Mouse (Mus musculus) neural tube, embryonic 15.5 days (tissue): ENCODE results near the gene Acot7. TPM values are rescaled to one million over a fixed set of nuclear protein-coding genes. Genes with fewer than 3 reads are reported as not detected.

Experiments
- ATAC-seq: fragments of 200-750 bp; cut with Nextera tagmentation; 2 replicates; pipeline ENCODE4 v1.8.0; 2017; ENCODE audit warnings: mild to moderate bottlenecking, moderate TSS enrichment, moderate library complexity; ENCODE audit not compliant: low FRiP score
- H3K27ac ChIP-seq: fragments of 300-500 bp; sonication (generic); replicated peaks from 2 replicates; pipeline ENCODE4 v1.5.1; 2015; ENCODE audit warnings: mild to moderate bottlenecking, inconsistent platforms
- H3K27me3 ChIP-seq: fragments of 300-500 bp; sonication (generic); replicated peaks from 2 replicates; pipeline ENCODE4 v1.6.1; 2015; ENCODE audit warnings: inconsistent platforms
- H3K36me3 ChIP-seq: fragments of 300-500 bp; sonication (generic); 2 replicates; pipeline ENCODE4 v1.6.1; 2015; ENCODE audit warnings: inconsistent platforms
- H3K4me1 ChIP-seq: fragments of 300-500 bp; sonication (generic); 2 replicates; pipeline ENCODE4 v1.6.1; 2015; ENCODE audit warnings: inconsistent platforms
- H3K4me2 ChIP-seq: fragments of 300-500 bp; sonication (generic); 2 replicates; pipeline ENCODE4 v1.6.1; 2015; ENCODE audit warnings: inconsistent platforms, mild to moderate bottlenecking, moderate library complexity
- H3K4me3 ChIP-seq: fragments of 300-500 bp; sonication (generic); replicated peaks from 2 replicates; pipeline ENCODE4 v1.5.1; 2015; ENCODE audit warnings: mild to moderate bottlenecking, inconsistent platforms
- H3K9ac ChIP-seq: fragments of 300-500 bp; sonication (generic); replicated peaks from 2 replicates; pipeline ENCODE4 v1.6.1; 2015; ENCODE audit warnings: mild to moderate bottlenecking, inconsistent platforms
- H3K9me3 ChIP-seq: fragments of 300-500 bp; sonication (generic); replicated peaks from 2 replicates; pipeline ENCODE4 v1.6.1; 2016; ENCODE audit warnings: inconsistent platforms
- WGBS: fragments of 180-500 bp; shearing (Covaris S2); methylation state at CpG from one replicate; pipeline ENCODE4 v1.1.7; 2015; ENCODE audit warnings: mixed read lengths; 5-methylcytosine and 5-hydroxymethylcytosine counted together
- polyA plus RNA-seq: library from polyadenylated mRNA; unstranded; fragments of >200 nt; fragmentation: Nextera tagmentation; extraction: Ambion mirVana; gene quantifications from 2 replicates; pipeline ENCODE4 v1.2.1, GENCODE M21; 2015

The Acot7 gene
- polyA plus RNA-seq, 1 experiment from 2014 or later: 456 TPM

DNA sequence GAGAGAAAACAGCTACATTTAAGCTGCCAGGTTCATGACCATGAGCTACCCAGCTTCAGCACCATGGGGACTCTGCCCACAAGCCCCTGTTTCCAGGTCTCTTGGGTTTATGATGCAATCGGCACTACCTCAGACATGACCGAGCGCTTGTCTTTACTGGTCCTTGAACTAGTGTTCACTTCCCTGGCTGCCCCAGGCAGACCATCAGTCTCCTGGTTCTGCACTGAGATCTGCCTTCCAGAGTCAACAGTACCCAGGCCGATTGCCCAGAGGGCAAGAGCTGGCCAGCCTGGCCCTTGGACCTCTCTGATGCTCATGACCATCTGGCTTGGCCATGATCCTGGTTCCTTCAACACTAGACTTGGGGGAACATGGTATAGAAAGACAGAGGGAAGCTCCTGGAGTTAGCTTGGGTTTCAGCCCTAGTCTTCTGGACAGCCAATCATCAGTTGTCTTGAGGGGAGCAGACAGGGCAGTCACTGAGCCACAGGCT, 54.5 kb downstream of the Acot7 start:
- ATAC-seq: no peak

DNA sequence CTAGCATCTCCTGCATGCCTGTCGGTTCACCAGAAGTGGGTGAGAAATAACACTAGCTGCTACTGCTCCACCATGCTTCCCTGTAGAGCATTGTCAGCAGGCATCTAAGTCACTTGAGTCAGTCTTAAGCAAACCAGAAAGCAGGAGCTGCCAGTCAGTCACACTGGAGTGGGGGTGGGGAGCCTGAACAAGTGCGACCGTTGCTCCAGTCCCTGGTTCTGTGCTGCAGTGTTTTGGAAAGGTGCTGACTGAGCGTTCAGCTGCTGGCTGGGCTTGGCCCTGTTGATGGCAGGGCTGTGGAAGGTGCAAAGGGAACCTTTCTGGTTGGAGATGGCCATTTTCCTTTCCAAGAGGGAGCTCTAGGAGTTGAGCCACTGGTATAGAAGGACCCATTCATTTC, 62.0 kb downstream of the Acot7 start:
- H3K4me3 ChIP-seq: no peak overlapping the region
- peaks cover 5% of the 10 kb centered on the region for H3K4me1 ChIP-seq
- no peaks in the 10 kb centered on the region for H3K9me3 ChIP-seq
- H3K27ac ChIP-seq: no peak overlapping the region
- H3K27me3 ChIP-seq: no peaks in the 10 kb centered on the region
- H3K4me2 ChIP-seq: no peak overlapping the region
- 83% methylated on average over 4 of the region's 4 CpGs for WGBS
- H3K9ac ChIP-seq: no peak overlapping the region
- ATAC-seq: no peak
- H3K36me3 ChIP-seq: peaks cover 45% of the 10 kb centered on the region

More for the DNA sequence above, 54.5 kb downstream of the Acot7 start:
- WGBS: 90% methylated on average over 4 of the region's 4 CpGs
- Histone ChIP-seq H3K9me3 (no peaks in the 10 kb centered on the region), H3K4me2 (no peak overlapping the region), H3K4me1 (peaks cover 11% of the 10 kb centered on the region), H3K27me3 (no peaks in the 10 kb centered on the region), H3K9ac (no peak overlapping the region), H3K4me3 (no peak overlapping the region), H3K27ac (no peak overlapping the region), H3K36me3 (peaks cover 28% of the 10 kb centered on the region)

DNA sequence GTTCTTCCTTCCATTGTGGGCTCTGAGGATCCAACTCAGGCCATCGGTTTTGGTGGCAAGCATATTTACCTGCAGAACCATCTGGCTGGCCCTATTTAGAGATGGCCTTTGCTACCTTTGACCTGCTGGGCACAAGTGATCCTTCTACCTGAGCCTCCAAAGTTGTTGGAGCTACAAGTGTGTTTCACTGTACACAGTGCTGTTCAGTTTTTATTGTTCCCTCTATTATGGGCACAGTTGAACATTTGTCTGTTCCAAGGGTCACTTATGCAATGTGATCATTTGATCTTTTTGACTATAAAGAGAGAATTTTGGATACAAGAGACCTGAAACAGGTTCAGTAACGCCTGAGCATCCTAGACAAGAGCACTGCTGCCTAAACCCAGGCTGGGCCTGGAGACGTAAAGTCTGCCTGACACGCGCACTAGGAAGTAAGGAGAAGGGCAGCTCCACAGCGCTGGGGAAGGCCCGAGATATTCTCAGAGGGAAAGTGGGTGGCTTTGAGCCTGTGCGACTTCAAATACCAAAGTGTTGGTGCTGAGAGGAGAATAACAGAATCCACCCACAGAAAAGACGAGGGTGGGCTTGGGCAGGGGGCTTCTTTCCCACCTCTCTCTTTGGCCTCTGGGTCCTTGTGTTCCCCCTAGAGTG, 65.4 kb downstream of the Acot7 start:
- Histone ChIP-seq H3K27ac (no peak overlapping the region), H3K36me3 (peaks cover 26% of the 10 kb centered on the region), H3K4me2 (no peak overlapping the region), H3K9ac (no peak overlapping the region), H3K9me3 (no peaks in the 10 kb centered on the region), H3K4me1 (peaks cover 25% of the 10 kb centered on the region), H3K4me3 (no peak overlapping the region), H3K27me3 (no peaks in the 10 kb centered on the region)
- no peak for ATAC-seq
- 94% methylated on average over 9 of the region's 9 CpGs for WGBS

- no peaks in the 10 kb centered on the region for H3K27me3 ChIP-seq
- no peak overlapping the region for H3K4me2 ChIP-seq
- peaks cover 23% of the 10 kb centered on the region for H3K36me3 ChIP-seq
- H3K9me3 ChIP-seq: no peaks in the 10 kb centered on the region
- no peak overlapping the region for H3K9ac ChIP-seq
- no peak overlapping the region for H3K4me3 ChIP-seq
- ATAC-seq: no peak
- WGBS: 95% methylated on average over 8 of the region's 8 CpGs
- peaks cover 25% of the 10 kb centered on the region for H3K4me1 ChIP-seq
- H3K27ac ChIP-seq: no peak overlapping the region
Observed at GRCm38 (mm10) chr4:152243969-152244368, 66.0 kb downstream of the Acot7 start.

- peaks cover 25% of the 10 kb centered on the region for H3K4me1 ChIP-seq
- ATAC-seq: no peak
- H3K9me3 ChIP-seq: no peaks in the 10 kb centered on the region
- 86% methylated on average over 11 of the region's 11 CpGs for WGBS
- no peak overlapping the region for H3K4me3 ChIP-seq
- H3K4me2 ChIP-seq: no peak overlapping the region
- H3K27ac ChIP-seq: peak overlapping the region; percentile 47; the same call in 1 of the 2 replicates
- H3K9ac ChIP-seq: no peak overlapping the region
- H3K36me3 ChIP-seq: peaks cover 17% of the 10 kb centered on the region
- no peaks in the 10 kb centered on the region for H3K27me3 ChIP-seq
Observed at GRCm38 (mm10) chr4:152244545-152245522, 66.9 kb downstream of the Acot7 start.

GRCm38 (mm10) chr4:152246011-152246410, 68.1 kb downstream of the Acot7 start:
- WGBS: 51% methylated on average over 6 of the region's 6 CpGs
- H3K9ac ChIP-seq: no peak overlapping the region

DNA sequence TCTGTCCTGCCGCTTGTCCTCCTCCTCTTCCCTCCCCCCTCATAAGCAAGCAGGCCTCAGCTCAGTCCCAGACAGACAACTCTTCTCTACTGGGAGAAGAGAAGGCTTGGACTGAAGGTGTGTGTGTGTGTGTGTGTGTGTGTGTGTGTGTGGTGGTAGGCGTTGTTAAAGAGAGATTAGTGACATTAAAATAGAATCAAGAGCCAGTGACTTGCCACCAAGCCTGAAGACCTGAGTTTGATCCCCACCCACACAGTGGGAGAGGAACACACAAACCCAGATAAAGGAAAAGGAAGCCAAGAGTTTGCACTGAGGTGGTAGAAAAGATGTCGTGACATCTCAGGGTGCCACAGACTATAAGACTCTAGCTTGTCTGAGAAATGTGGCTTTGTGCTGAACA, 69.3 kb downstream of the Acot7 start:
- ATAC-seq: no peak
- WGBS: 87% methylated on average over 3 of the region's 3 CpGs

More at GRCm38 (mm10) chr4:152246011-152246410, 68.1 kb downstream of the Acot7 start:
- no peak for ATAC-seq
- Histone ChIP-seq H3K4me2 (no peak overlapping the region), H3K27ac (peak overlapping the region; percentile 42), H3K36me3 (peaks cover 12% of the 10 kb centered on the region), H3K9me3 (no peaks in the 10 kb centered on the region), H3K4me3 (no peak overlapping the region), H3K27me3 (no peaks in the 10 kb centered on the region), H3K4me1 (peaks cover 25% of the 10 kb centered on the region)

GRCm38 (mm10) chr4:152250615-152251014, 72.7 kb downstream of the Acot7 start:
- WGBS: 90% methylated on average over 6 of the region's 6 CpGs
- H3K9ac ChIP-seq: no peak overlapping the region
- no peaks in the 10 kb centered on the region for H3K9me3 ChIP-seq
- H3K4me1 ChIP-seq: peaks cover 14% of the 10 kb centered on the region
- H3K4me2 ChIP-seq: no peak overlapping the region
- no peaks in the 10 kb centered on the region for H3K27me3 ChIP-seq
- H3K36me3 ChIP-seq: peaks cover 11% of the 10 kb centered on the region; the same call in 1 of the 2 replicates
- H3K4me3 ChIP-seq: no peak overlapping the region
- H3K27ac ChIP-seq: no peak overlapping the region
- no peak for ATAC-seq

More for the DNA sequence above, 69.3 kb downstream of the Acot7 start:
- Histone ChIP-seq H3K4me2 (no peak overlapping the region), H3K27ac (peak overlapping the region; percentile 42), H3K4me3 (no peak overlapping the region), H3K27me3 (no peaks in the 10 kb centered on the region), H3K9ac (no peak overlapping the region), H3K36me3 (peaks cover 6% of the 10 kb centered on the region), H3K4me1 (peaks cover 25% of the 10 kb centered on the region), H3K9me3 (no peaks in the 10 kb centered on the region)

- H3K36me3 ChIP-seq: peaks cover 18% of the 10 kb centered on the region; the same call in 1 of the 2 replicates
- no peaks in the 10 kb centered on the region for H3K27me3 ChIP-seq
- H3K27ac ChIP-seq: no peak overlapping the region
- no peak overlapping the region for H3K4me3 ChIP-seq
- H3K4me1 ChIP-seq: peaks cover 10% of the 10 kb centered on the region; the same call in 1 of the 2 replicates
- ATAC-seq: no peak
- H3K4me2 ChIP-seq: no peak overlapping the region
- H3K9me3 ChIP-seq: no peaks in the 10 kb centered on the region
- WGBS: 82% methylated on average over 9 of the region's 9 CpGs
- H3K9ac ChIP-seq: no peak overlapping the region
Observed at GRCm38 (mm10) chr4:152253183-152253759, 75.3 kb downstream of the Acot7 start.

- Histone ChIP-seq H3K9me3 (no peaks in the 10 kb centered on the region), H3K9ac (no peak overlapping the region), H3K27ac (no peak overlapping the region), H3K4me2 (no peak overlapping the region), H3K27me3 (no peaks in the 10 kb centered on the region), H3K36me3 (peaks cover 26% of the 10 kb centered on the region; the same call in 1 of the 2 replicates), H3K4me3 (no peak overlapping the region), H3K4me1 (peaks cover 10% of the 10 kb centered on the region; the same call in 1 of the 2 replicates)
- ATAC-seq: no peak
- WGBS: 55% methylated on average over 6 of the region's 6 CpGs
Observed at GRCm38 (mm10) chr4:152257070-152257469, 79.1 kb downstream of the Acot7 start.

DNA sequence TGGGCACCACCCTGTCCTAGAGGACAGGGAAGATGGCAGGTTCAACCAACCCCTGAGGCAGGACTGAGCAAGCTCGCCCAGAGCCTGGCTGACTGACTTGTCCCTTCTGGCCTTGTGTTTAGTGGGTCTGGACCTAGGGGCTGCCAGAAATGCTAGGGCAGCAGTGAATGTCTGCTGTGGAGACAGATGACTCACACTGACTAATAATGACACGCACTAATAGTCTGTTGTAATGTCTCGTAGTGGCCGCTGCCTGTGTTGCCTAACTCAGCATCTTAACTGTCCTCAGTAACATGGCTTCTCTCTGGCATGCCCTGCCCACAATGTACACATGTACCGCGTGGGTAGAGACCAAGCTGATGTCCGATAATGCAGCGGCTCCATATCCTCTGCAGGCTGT, 82.5 kb downstream of the Acot7 start:
- no peaks in the 10 kb centered on the region for H3K9me3 ChIP-seq
- no peak overlapping the region for H3K9ac ChIP-seq
- no peak for ATAC-seq
- H3K27ac ChIP-seq: no peak overlapping the region
- peaks cover 21% of the 10 kb centered on the region for H3K4me1 ChIP-seq
- no peak overlapping the region for H3K4me3 ChIP-seq
- H3K27me3 ChIP-seq: no peaks in the 10 kb centered on the region
- 91% methylated on average over 8 of the region's 8 CpGs for WGBS
- H3K36me3 ChIP-seq: peaks cover 32% of the 10 kb centered on the region; the same call in 1 of the 2 replicates
- no peak overlapping the region for H3K4me2 ChIP-seq
